Mouse (Mus musculus): Measurements from ENCODE around the gene Drd4. TPM values are rescaled to one million over a fixed set of nuclear protein-coding genes. Genes with fewer than 3 reads are reported as not detected.

Gene Drd4
- polyA plus RNA-seq, 1 experiment, result 0.50 TPM

- no peak for TF ChIP-seq POLR2A (IDR thresholded peaks at IDR 0.05; ENCODE audit: extremely low read depth, insufficient read depth, low read length)
- no peak for TF ChIP-seq CTCF (IDR thresholded peaks at IDR 0.05; ENCODE audit: extremely low read depth, insufficient read depth, low read length)
- Histone ChIP-seq H3K4me1 (ENCODE audit: control insufficient read depth, insufficient read depth, low read length) (peaks cover 4% of the 10 kb centered on the region; the same call in 1 of the 2 replicates), H3K4me3 (ENCODE audit: insufficient read depth, low read length) (no peak overlapping the region), H3K27ac (ENCODE audit: insufficient read depth, low read length) (no peak overlapping the region)
These were observed 48.7 kb downstream of the Drd4 start for GRCm38 (mm10) chr7:141340476-141340875.

- H3K4me1 ChIP-seq (ENCODE audit: control insufficient read depth, insufficient read depth, low read length), result no peaks in the 10 kb centered on the region
- no peak overlapping the region for H3K27ac ChIP-seq (ENCODE audit: insufficient read depth, low read length)
- no peak for TF ChIP-seq CTCF (IDR thresholded peaks at IDR 0.05; ENCODE audit: extremely low read depth, insufficient read depth, low read length)
- TF ChIP-seq POLR2A (IDR thresholded peaks at IDR 0.05; ENCODE audit: extremely low read depth, insufficient read depth, low read length), result no peak
- no peak overlapping the region for H3K4me3 ChIP-seq (ENCODE audit: insufficient read depth, low read length)
These were observed 50.0 kb downstream of the Drd4 start for GRCm38 (mm10) chr7:141341689-141342226.

DNA sequence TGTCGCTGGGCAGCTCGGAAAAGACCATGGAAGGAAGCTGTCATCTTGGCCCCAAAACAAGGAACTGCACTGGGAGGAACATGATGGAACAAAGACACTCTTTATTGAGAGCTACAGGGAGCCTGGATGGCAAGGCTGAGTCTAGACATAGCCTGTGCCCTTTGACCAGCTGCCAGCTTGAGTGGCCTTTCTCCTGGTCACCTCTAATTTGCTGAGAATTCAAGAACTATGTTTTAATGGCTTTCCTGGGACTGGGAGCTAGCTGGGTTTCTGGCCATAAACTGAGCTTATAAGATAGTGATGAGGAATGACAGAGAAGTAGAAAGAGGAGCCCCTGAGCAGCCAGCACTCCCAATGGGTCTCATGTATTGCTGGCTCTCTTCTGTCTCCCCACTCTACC lies 51.4 kb downstream of the Drd4 start:
- no peak for TF ChIP-seq CTCF (IDR thresholded peaks at IDR 0.05; ENCODE audit: extremely low read depth, insufficient read depth, low read length)
- TF ChIP-seq POLR2A (IDR thresholded peaks at IDR 0.05; ENCODE audit: extremely low read depth, insufficient read depth, low read length), result no peak
- no peaks in the 10 kb centered on the region for H3K4me1 ChIP-seq (ENCODE audit: control insufficient read depth, insufficient read depth, low read length)
- H3K27ac ChIP-seq (ENCODE audit: insufficient read depth, low read length), result no peak overlapping the region
- no peak overlapping the region for H3K4me3 ChIP-seq (ENCODE audit: insufficient read depth, low read length)

GRCm38 (mm10) chr7:141343696-141344095 lies 51.9 kb downstream of the Drd4 start:
- Histone ChIP-seq H3K27ac (ENCODE audit: insufficient read depth, low read length) (no peak overlapping the region), H3K4me3 (ENCODE audit: insufficient read depth, low read length) (no peak overlapping the region), H3K4me1 (ENCODE audit: control insufficient read depth, insufficient read depth, low read length) (no peaks in the 10 kb centered on the region)
- TF ChIP-seq POLR2A (IDR thresholded peaks at IDR 0.05; ENCODE audit: extremely low read depth, insufficient read depth, low read length) (no peak), CTCF (IDR thresholded peaks at IDR 0.05; ENCODE audit: extremely low read depth, insufficient read depth, low read length) (no peak)

DNA sequence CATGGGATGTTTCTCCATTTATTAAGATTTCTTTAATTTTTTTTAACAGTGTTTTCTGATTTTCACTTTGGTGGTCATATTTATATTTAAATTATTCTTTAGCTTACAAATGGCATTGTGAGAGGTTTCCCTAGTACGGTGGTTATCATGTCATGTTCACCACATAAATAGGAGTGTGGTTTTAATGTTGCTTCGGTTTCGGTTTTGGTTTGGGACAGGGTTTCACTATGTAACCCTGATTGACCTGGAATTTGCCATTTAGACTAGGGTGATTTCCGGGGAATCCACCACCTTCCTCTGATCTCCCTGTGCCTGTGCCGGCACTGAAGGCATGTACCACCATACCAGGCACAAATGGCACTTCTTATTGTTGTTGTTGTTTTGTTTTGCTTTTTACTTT lies 53.0 kb downstream of the Drd4 start:
- H3K4me3 ChIP-seq (ENCODE audit: insufficient read depth, low read length), result no peak overlapping the region
- TF ChIP-seq CTCF (IDR thresholded peaks at IDR 0.05; ENCODE audit: extremely low read depth, insufficient read depth, low read length) (no peak), POLR2A (IDR thresholded peaks at IDR 0.05; ENCODE audit: extremely low read depth, insufficient read depth, low read length) (no peak)
- no peak overlapping the region for H3K27ac ChIP-seq (ENCODE audit: insufficient read depth, low read length)
- H3K4me1 ChIP-seq (ENCODE audit: control insufficient read depth, insufficient read depth, low read length), result no peaks in the 10 kb centered on the region

Other genes starting within 250 kb of the Drd4 start
- gene B4galnt4, start 230.9 kb upstream of the Drd4 start, polyA plus RNA-seq (2012; rRNA removed), result 109 and 125 TPM in 2 replicates
- 0.06 and 0.15 TPM in 2 replicates for gene Pkp3, start 213.8 kb upstream of the Drd4 start, polyA plus RNA-seq (2012; rRNA removed)
- 4.0 and 4.3 TPM in 2 replicates for gene Sigirr, start 191.4 kb upstream of the Drd4 start, polyA plus RNA-seq (2012; rRNA removed)
- gene Ano9, start 174.2 kb upstream of the Drd4 start, polyA plus RNA-seq (2012; rRNA removed), result 0.08 TPM in 1 of 2 replicates, not detected in the other
- 57.6 and 58.9 TPM in 2 replicates for gene Ptdss2, start 169.6 kb upstream of the Drd4 start, polyA plus RNA-seq (2012; rRNA removed)
- gene Rnh1, start 119.1 kb upstream of the Drd4 start, polyA plus RNA-seq (2012; rRNA removed), result 38.6 and 38.8 TPM in 2 replicates
- gene Hras, start 98.0 kb upstream of the Drd4 start, polyA plus RNA-seq (2012; rRNA removed), result 256 and 265 TPM in 2 replicates
- gene Lrrc56, start 97.8 kb upstream of the Drd4 start, polyA plus RNA-seq (2012; rRNA removed), result 5.4 and 5.8 TPM in 2 replicates
- gene Lmntd2, start 77.9 kb upstream of the Drd4 start, polyA plus RNA-seq (2012; rRNA removed), result 0.17 and 0.27 TPM in 2 replicates
- gene Rassf7, start 76.1 kb upstream of the Drd4 start, polyA plus RNA-seq (2012; rRNA removed), result 1.5 and 2.2 TPM in 2 replicates
- 24.3 and 26.0 TPM in 2 replicates for gene Phrf1, start 63.2 kb upstream of the Drd4 start, polyA plus RNA-seq (2012; rRNA removed)
- 6.8 and 7.5 TPM in 2 replicates for gene Irf7, start 25.5 kb upstream of the Drd4 start, polyA plus RNA-seq (2012; rRNA removed)
- 0.04 TPM in 1 of 2 replicates, not detected in the other for gene Cdhr5, start 15.2 kb upstream of the Drd4 start, polyA plus RNA-seq (2012; rRNA removed)
- gene Sct, start 12.9 kb upstream of the Drd4 start, polyA plus RNA-seq (2012; rRNA removed), result 0.27 and 0.38 TPM in 2 replicates
- gene Deaf1, start 35.7 kb downstream of the Drd4 start, polyA plus RNA-seq (2012; rRNA removed), result 31.8 and 35.5 TPM in 2 replicates
- 56.7 and 59.2 TPM in 2 replicates for gene Tmem80, start 35.7 kb downstream of the Drd4 start, polyA plus RNA-seq (2012; rRNA removed)
- gene Eps8l2, start 46.9 kb downstream of the Drd4 start, polyA plus RNA-seq (2012; rRNA removed), result 6.7 and 6.8 TPM in 2 replicates
- gene Taldo1, start 100.2 kb downstream of the Drd4 start, polyA plus RNA-seq (2012; rRNA removed), result 182 and 193 TPM in 2 replicates
- 57.0 and 58.9 TPM in 2 replicates for gene Gatd1, start 122.1 kb downstream of the Drd4 start, polyA plus RNA-seq (2012; rRNA removed)
- gene Cend1, start 137.5 kb downstream of the Drd4 start, polyA plus RNA-seq (2012; rRNA removed), result 228 and 231 TPM in 2 replicates
- 242 and 244 TPM in 2 replicates for gene Slc25a22, start 145.9 kb downstream of the Drd4 start, polyA plus RNA-seq (2012; rRNA removed)
- gene Pidd1, start 152.0 kb downstream of the Drd4 start, polyA plus RNA-seq (2012; rRNA removed), result 2.7 and 2.8 TPM in 2 replicates
- gene Rplp2, start 155.4 kb downstream of the Drd4 start, polyA plus RNA-seq (2012; rRNA removed), result 611 and 653 TPM in 2 replicates
- 31.6 and 32.2 TPM in 2 replicates for gene Pnpla2, start 163.2 kb downstream of the Drd4 start, polyA plus RNA-seq (2012; rRNA removed)
- 4.8 and 7.4 TPM in 2 replicates for gene Cracr2b, start 169.1 kb downstream of the Drd4 start, polyA plus RNA-seq (2012; rRNA removed)
- gene Cd151, start 175.4 kb downstream of the Drd4 start, polyA plus RNA-seq (2012; rRNA removed), result 63.5 and 66.0 TPM in 2 replicates
- gene Polr2l, start 183.1 kb downstream of the Drd4 start, polyA plus RNA-seq (2012; rRNA removed), result 49.3 and 52.1 TPM in 2 replicates
- 32.4 and 33.0 TPM in 2 replicates for gene Tspan4, start 183.2 kb downstream of the Drd4 start, polyA plus RNA-seq (2012; rRNA removed)
- 43.0 and 48.8 TPM in 2 replicates for gene Chid1, start 247.9 kb downstream of the Drd4 start, polyA plus RNA-seq (2012; rRNA removed)

Data from cortical plate, adult 2 months (tissue).